Mouse (Mus musculus) spleen, postnatal 4 days (tissue): Measurements from ENCODE around the gene Ift88.
A peak's percentile ranks its signal among the peaks of the same experiment; 100 is the strongest.
"Not testable (repeated sequence)": the region's sequence is repeated elsewhere in the genome, so short reads cannot be mapped to it uniquely, and the experiment has no call there.

ENCODE experiments used
- DNase-seq, 2 experiments: peaks; one replicate each; pipeline ENCODE4 v3.0.0; 2022; ENCODE audit warnings: low spot score in 2 of 2

Ift88 gene

GRCm38 (mm10) chr14:57452516-57452915 lies 28.7 kb downstream of the Ift88 start:
- no peak for DNase-seq

- DNase-seq = no peak
Measured at GRCm38 (mm10) chr14:57459883-57460282, 36.0 kb downstream of the Ift88 start.

GRCm38 (mm10) chr14:57460326-57460725 lies 36.5 kb downstream of the Ift88 start:
- not testable (repeated sequence) for DNase-seq

GRCm38 (mm10) chr14:57462871-57463270 lies 39.0 kb downstream of the Ift88 start:
- no peak for DNase-seq

- DNase-seq = no peak
Measured at GRCm38 (mm10) chr14:57475057-57475456, 51.2 kb downstream of the Ift88 start.

- DNase-seq = peak in 1 of 2 experiments; percentile 6
Measured at GRCm38 (mm10) chr14:57482262-57482661, 58.4 kb downstream of the Ift88 start.

GRCm38 (mm10) chr14:57484183-57484582 lies 60.3 kb downstream of the Ift88 start:
- peak in 1 of 2 experiments; percentile 14 for DNase-seq

GRCm38 (mm10) chr14:57489696-57490095 lies 65.8 kb downstream of the Ift88 start:
- DNase-seq = peak in 1 of 2 experiments; percentile 7

GRCm38 (mm10) chr14:57493840-57494239 lies 70.0 kb downstream of the Ift88 start:
- peak in 1 of 2 experiments; percentile 16 for DNase-seq

GRCm38 (mm10) chr14:57503729-57504128 lies 79.9 kb downstream of the Ift88 start:
- peak in 1 of 2 experiments; percentile 51 for DNase-seq

- DNase-seq = no peak
Measured at GRCm38 (mm10) chr14:57509554-57509953, 85.7 kb downstream of the Ift88 start.

GRCm38 (mm10) chr14:57515156-57515762 lies 91.4 kb downstream of the Ift88 start:
- DNase-seq = no peak

- DNase-seq = no peak
Measured at GRCm38 (mm10) chr14:57517001-57517400, 93.1 kb downstream of the Ift88 start.

GRCm38 (mm10) chr14:57523762-57524161 lies 99.9 kb downstream of the Ift88 start:
- no peak for DNase-seq

GRCm38 (mm10) chr14:57524671-57525387 lies 101.0 kb downstream of the Ift88 start, which contains the start of gene Il17d:
TSS of gene Il17d (plus strand) at chr14:57524777.
- DNase-seq = peak in 1 of 2 experiments; percentile 67

GRCm38 (mm10) chr14:57525388-57526049 lies 101.7 kb downstream of the Ift88 start:
- DNase-seq = peak; percentile 35 to 77

- DNase-seq = no peak
Measured at GRCm38 (mm10) chr14:57526050-57526623, 102.3 kb downstream of the Ift88 start.

- DNase-seq = no peak
Measured at GRCm38 (mm10) chr14:57527122-57527521, 103.3 kb downstream of the Ift88 start.

- no peak for DNase-seq
Measured at GRCm38 (mm10) chr14:57527598-57527997, 103.7 kb downstream of the Ift88 start.

- no peak for DNase-seq
Measured at GRCm38 (mm10) chr14:57529086-57529785, 105.4 kb downstream of the Ift88 start.

GRCm38 (mm10) chr14:57529786-57530515 lies 106.1 kb downstream of the Ift88 start:
- no peak for DNase-seq
